ENCODE assay signal across 8 mouse cellular contexts in genomic region chr17:66449460-66450341, GRCm38 (mm10). TPM values are rescaled to one million over a fixed set of nuclear protein-coding genes. Genes with fewer than 3 reads are reported as not detected.
DNase-seq lines count a peak whose midpoint lies in the region; ATAC-seq lines count a peak whose summit lies in the region.

TSS of gene Mtcl1 (minus strand) at chr17:66449750.

- peak; percentile 89 for DNase-seq in Muller cell, postnatal 12 days (ENCODE audit: inconsistent ontology term)
- DNase-seq in cerebellum, adult 8-10 months: peak; percentile 89
- DNase-seq in frontal cortex, adult 2 months (ENCODE audit: extremely low spot score in 1 of 2, low spot score in 1 of 2): peak; percentile 68 to 89
- peak; percentile 85 for DNase-seq in hindbrain, embryonic 10.5 days (ENCODE audit: low spot score)
- peak; percentile 76 to 82 for DNase-seq in layer of hippocampus, postnatal 10 days (ENCODE audit: low spot score in 2 of 2)
- DNase-seq in ovary, postnatal 10 days (ENCODE audit: low spot score): peak; percentile 35
- DNase-seq in thymus, postnatal 25 days: peak; percentile 46

- ATAC-seq in lung, embryonic 15.5 days (ENCODE audit: borderline replicate concordance, extremely low read depth, low FRiP score, low TSS enrichment): peak; percentile 85

- H3K4me2 ChIP-seq in lung, embryonic 15.5 days: peak within 1 kb of the TSS; percentile 98

- under 1% methylated on average over 76 of the region's 76 CpGs for WGBS in hindbrain, embryonic 10.5 days
- under 1% methylated on average over 76 of the region's 76 CpGs for WGBS in lung, embryonic 15.5 days

- no peaks in the 10 kb centered on the region for H3K36me3 ChIP-seq in hindbrain, embryonic 10.5 days
- H3K36me3 ChIP-seq in lung, embryonic 15.5 days: no peaks in the 10 kb centered on the region

- H3K4me3 ChIP-seq in hindbrain, embryonic 10.5 days: peak within 1 kb of the TSS; percentile 96
- peak within 1 kb of the TSS; percentile 85 for H3K4me3 ChIP-seq in lung, embryonic 15.5 days

- H3K9me3 ChIP-seq in hindbrain, embryonic 10.5 days: no peaks in the 10 kb centered on the region
- no peaks in the 10 kb centered on the region for H3K9me3 ChIP-seq in lung, embryonic 15.5 days

- peak within 1 kb of the TSS; percentile 81 for H3K9ac ChIP-seq in lung, embryonic 15.5 days

- H3K27ac ChIP-seq in hindbrain, embryonic 10.5 days: peak within 1 kb of the TSS; percentile 97
- H3K27ac ChIP-seq in lung, embryonic 15.5 days: peak within 1 kb of the TSS; percentile 83

- H3K4me1 ChIP-seq in hindbrain, embryonic 10.5 days (replicated peaks): peaks cover 76% of the 10 kb centered on the region
- H3K4me1 ChIP-seq in lung, embryonic 15.5 days: peaks cover 43% of the 10 kb centered on the region

- H3K27me3 ChIP-seq in hindbrain, embryonic 10.5 days (ENCODE audit: insufficient read depth, poor library complexity, severe bottlenecking): peaks cover 8% of the 10 kb centered on the region; the same call in 1 of the 2 replicates
- peaks cover 30% of the 10 kb centered on the region for H3K27me3 ChIP-seq in lung, embryonic 15.5 days

RNA-seq across cellular contexts. Expression of gene Mtcl1, which starts in this region (rescaled TPM):
- 35.6 and 38.5 TPM in 2 replicates for polyA plus RNA-seq in frontal cortex, adult 2 months (2012; rRNA removed)
- 52.8 and 89.7 TPM in 2 replicates for polyA plus RNA-seq in hindbrain, embryonic 10.5 days (2016; fragmentation: Nextera tagmentation; extraction: Ambion mirVana)
- 10 to 100 TPM; 30.0 to 41.4 TPM for total RNA-seq in layer of hippocampus, postnatal 10 days (2021)
- 7.9 and 10.4 TPM in 2 replicates for polyA plus RNA-seq in lung, embryonic 15.5 days (2015; fragmentation: Nextera tagmentation; extraction: Ambion mirVana)

Comparison
In these comparisons a context has a peak if more than half of its experiments do, and no peak if none do; other contexts are left out.
1. Peak in every context shown above with its lines: DNase-seq, ATAC-seq, H3K4me3 ChIP-seq and H3K27ac ChIP-seq.
2. DNase-seq: peak in every context shown above with its lines; median percentile 89 in Muller cell, postnatal 12 days; 89 in cerebellum, adult 8-10 months; 85 in hindbrain, embryonic 10.5 days; 79 in layer of hippocampus, postnatal 10 days; 78 in frontal cortex, adult 2 months; 46 in thymus, postnatal 25 days; 35 in ovary, postnatal 10 days.